In the genomic region with DNA sequence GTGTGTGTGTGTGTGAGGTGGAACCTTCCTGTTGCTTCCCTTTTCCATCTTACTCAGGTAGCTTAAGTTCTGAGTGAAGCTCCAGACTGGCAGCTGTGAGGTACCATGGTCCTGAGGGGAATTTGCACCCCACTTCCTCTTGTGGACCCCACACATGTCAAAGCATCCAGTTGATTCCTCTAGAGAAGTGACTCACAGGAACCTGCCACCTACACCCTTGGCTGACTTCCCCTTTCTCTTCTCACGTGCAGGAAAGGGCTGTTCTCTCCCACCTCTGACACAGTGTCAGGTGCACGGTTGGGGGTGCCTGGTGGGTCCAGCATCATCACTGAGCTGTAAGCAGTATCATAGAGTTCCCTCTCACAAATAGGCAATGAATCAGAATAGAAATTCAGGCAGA, we compare ENCODE assay signal across 21 mouse cellular contexts. TPM values are rescaled to one million over a fixed set of nuclear protein-coding genes. Genes with fewer than 3 reads are reported as not detected.
DNase-seq lines count a peak whose midpoint lies in the region; ATAC-seq and TF ChIP-seq lines count a peak whose summit lies in the region.
"Had no signal": no experiment of that assay in that cellular context is flagged by ENCODE, and none has a peak within 500 bp of the region (broad histone marks: within the 10 kb centered on the region; RNA-seq: fewer than 3 reads in every experiment).

No protein-coding gene starts in this region.

- peak; percentile 78 for ATAC-seq in megakaryocyte, adult 5-6 weeks (ENCODE audit: poor library complexity, severe bottlenecking)
- no peak for ATAC-seq in frontal cortex, adult (ENCODE audit: low TSS enrichment)
- no peak for ATAC-seq in erythroblast, adult 5-6 weeks (replicated peaks; ENCODE audit: low FRiP score, poor library complexity, severe bottlenecking)
- ATAC-seq in liver, postnatal 0 days = no peak

- H3K9me3 ChIP-seq in liver, postnatal 0 days (ENCODE audit: low read length) = no peaks in the 10 kb centered on the region
- H3K9me3 ChIP-seq: G1E had no signal

- H3K9ac ChIP-seq in liver, postnatal 0 days (replicated peaks) = no peak overlapping the region

- H3K36me3 ChIP-seq in liver, postnatal 0 days (replicated peaks; ENCODE audit: insufficient read depth, low read length) = no peaks in the 10 kb centered on the region
- H3K36me3 ChIP-seq: G1E had no signal

- no peak overlapping the region for H3K4me3 ChIP-seq in liver, postnatal 0 days (ENCODE audit: low read depth, low read length)

- H3K27ac ChIP-seq in liver, postnatal 0 days (ENCODE audit: low read depth) = no peak overlapping the region
- H3K27ac ChIP-seq: kidney, postnatal 0 days had no signal

- WGBS in liver, postnatal 0 days (ENCODE audit: insufficient replicate concordance) = 21% methylated on average over 2 of the region's 2 CpGs

- H3K4me1 ChIP-seq in liver, postnatal 0 days (ENCODE audit: insufficient read depth) = peaks cover 4% of the 10 kb centered on the region; the same call in 1 of the 2 replicates

- 0 out of 2 replicates have a peak, but pooled peaks cover 3% of the 10 kb centered on the region for H3K27me3 ChIP-seq in liver, postnatal 0 days (ENCODE audit: insufficient read depth, low read length)

- DNase-seq in heart, adult 11 months = peak; percentile 93
- DNase-seq in heart, postnatal 4 days = no peak
- peak; percentile 47 for DNase-seq in MEL-GATA-1-ER (ENCODE audit: extremely low read depth, low read depth)
- DNase-seq in spleen, postnatal 36 days (ENCODE audit: low spot score in 2 of 2) = peak; percentile 87 to 90
- DNase-seq in liver, postnatal 0 days = no peak
- DNase-seq: adrenal gland, postnatal 14 days; cerebellum, postnatal 25 days; liver; lung, adult 2 months had no signal

- H3K4me2 ChIP-seq in liver, postnatal 0 days (ENCODE audit: low read depth, low read length) = no peak overlapping the region

- no peak for TF ChIP-seq CTCF in liver, postnatal 0 days (IDR thresholded peaks at IDR 0.05; ENCODE audit: low read depth)

- no peak for TF ChIP-seq EP300 in liver, postnatal 0 days (IDR thresholded peaks at IDR 0.05; ENCODE audit: low read depth)

RNA-seq across cellular contexts. Expression of gene H2-Aa, which starts 5.9 kb away (rescaled TPM):
- 1 to 10 TPM; 2.2 to 3.0 TPM for total RNA-seq in heart, postnatal 4 days (2021)
- 193 and 213 TPM in 2 replicates for total RNA-seq in megakaryocyte, adult 5-6 weeks (2015)
- 91.8 and 109 TPM in 2 replicates for total RNA-seq in megakaryocyte, adult 5-6 weeks (2017)
- 92.2 and 127 TPM in 2 replicates for total RNA-seq in erythroblast, adult 5-6 weeks (2015; ENCODE audit: low replicate concordance)
- 32.1 and 32.2 TPM in 2 replicates for total RNA-seq in erythroblast, adult 5-6 weeks (2017; ENCODE audit: low replicate concordance)
- polyA plus RNA-seq in liver, postnatal 0 days (2015; fragmentation: Nextera tagmentation; extraction: Ambion mirVana) = 12.0 and 15.3 TPM in 2 replicates
- total RNA-seq: G1E had no signal
- polyA plus RNA-seq: embryonic facial prominence, embryonic 11.5 days; G1E; hindbrain, embryonic 11.5 days had no signal

RNA-seq across cellular contexts. Expression of gene H2-Eb1, which starts 12.1 kb away (rescaled TPM):
- total RNA-seq in heart, postnatal 4 days (2021) = 1 to 10 TPM; 4.0 to 4.9 TPM
- total RNA-seq in megakaryocyte, adult 5-6 weeks (2015) = 35.4 and 38.0 TPM in 2 replicates
- 72.9 and 114 TPM in 2 replicates for total RNA-seq in megakaryocyte, adult 5-6 weeks (2017)
- total RNA-seq in erythroblast, adult 5-6 weeks (2015; ENCODE audit: low replicate concordance) = 6.5 and 9.8 TPM in 2 replicates
- total RNA-seq in erythroblast, adult 5-6 weeks (2017; ENCODE audit: low replicate concordance) = 15.9 and 53.1 TPM in 2 replicates
- 8.2 and 9.3 TPM in 2 replicates for polyA plus RNA-seq in liver, postnatal 0 days (2015; fragmentation: Nextera tagmentation; extraction: Ambion mirVana)
- total RNA-seq: G1E had no signal
- polyA plus RNA-seq: G1E had no signal

RNA-seq across cellular contexts. Expression of gene H2-Eb2, which starts 31.9 kb away (rescaled TPM):
- not detected for total RNA-seq in heart, postnatal 4 days (2021)
- 0.07 and 0.25 TPM in 2 replicates for total RNA-seq in megakaryocyte, adult 5-6 weeks (2015)
- not detected in 2 replicates for total RNA-seq in megakaryocyte, adult 5-6 weeks (2017)
- total RNA-seq in erythroblast, adult 5-6 weeks (2015; ENCODE audit: low replicate concordance) = not detected in 2 replicates
- not detected in 2 replicates for total RNA-seq in erythroblast, adult 5-6 weeks (2017; ENCODE audit: low replicate concordance)
- polyA plus RNA-seq in liver, postnatal 0 days (2015; fragmentation: Nextera tagmentation; extraction: Ambion mirVana) = not detected in 2 replicates
- total RNA-seq: adrenal gland, postnatal 14 days; layer of hippocampus, postnatal 10 days; left cerebral cortex, postnatal 14 days had no signal
- polyA plus RNA-seq: embryonic facial prominence, embryonic 11.5 days; frontal cortex, adult 2 months; G1E; heart, embryonic 14.5 days; hindbrain, embryonic 11.5 days; intestine, embryonic 14.5 days; kidney, postnatal 0 days had no signal

RNA-seq across cellular contexts. Expression of gene H2-Ab1, which starts 36.0 kb away (rescaled TPM):
- 1 to 10 TPM; 2.4 to 3.1 TPM for total RNA-seq in heart, postnatal 4 days (2021)
- 145 and 162 TPM in 2 replicates for total RNA-seq in megakaryocyte, adult 5-6 weeks (2015)
- total RNA-seq in megakaryocyte, adult 5-6 weeks (2017) = 136 and 181 TPM in 2 replicates
- 60.8 and 138 TPM in 2 replicates for total RNA-seq in erythroblast, adult 5-6 weeks (2015; ENCODE audit: low replicate concordance)
- total RNA-seq in erythroblast, adult 5-6 weeks (2017; ENCODE audit: low replicate concordance) = 38.6 and 79.7 TPM in 2 replicates
- polyA plus RNA-seq in liver, postnatal 0 days (2015; fragmentation: Nextera tagmentation; extraction: Ambion mirVana) = 22.7 and 24.9 TPM in 2 replicates

RNA-seq across cellular contexts. Expression of gene H2-Ob, which starts 54.8 kb away (rescaled TPM):
- under 1 TPM; 0.23 to 0.38 TPM for total RNA-seq in heart, postnatal 4 days (2021)
- total RNA-seq in megakaryocyte, adult 5-6 weeks (2015) = 4.2 and 4.7 TPM in 2 replicates
- total RNA-seq in megakaryocyte, adult 5-6 weeks (2017) = 2.4 and 2.5 TPM in 2 replicates
- total RNA-seq in erythroblast, adult 5-6 weeks (2015; ENCODE audit: low replicate concordance) = 4.8 and 8.1 TPM in 2 replicates
- 1.4 TPM in 1 of 2 replicates, not detected in the other for total RNA-seq in erythroblast, adult 5-6 weeks (2017; ENCODE audit: low replicate concordance)
- polyA plus RNA-seq in liver, postnatal 0 days (2015; fragmentation: Nextera tagmentation; extraction: Ambion mirVana) = 1.1 and 1.2 TPM in 2 replicates
- polyA plus RNA-seq: embryonic facial prominence, embryonic 11.5 days; G1E; heart, embryonic 14.5 days; hindbrain, embryonic 11.5 days had no signal

Comparison
In these comparisons a context has a peak if more than half of its experiments do, and no peak if none do; other contexts are left out.
1. DNase-seq: peak in heart, adult 11 months (single experiment), MEL-GATA-1-ER (single experiment) and spleen, postnatal 36 days (2 of 2); none in heart, postnatal 4 days (single experiment) and liver, postnatal 0 days (single experiment).
2. RNA of gene H2-Aa, which starts 5.9 kb away (total RNA-seq): 91.8 to 213 TPM in megakaryocyte, adult 5-6 weeks and 32.1 to 127 TPM in erythroblast, adult 5-6 weeks; 2.2 to 3.0 TPM in heart, postnatal 4 days; every median in the first group is over 4 times any median in the second.